Mouse (Mus musculus): ENCODE measurements around the gene Abcc8. TPM values are rescaled to one million over a fixed set of nuclear protein-coding genes. Genes with fewer than 3 reads are reported as not detected.

Abcc8 gene
- polyA plus RNA-seq, 1 experiment = 57.1 TPM

DNA sequence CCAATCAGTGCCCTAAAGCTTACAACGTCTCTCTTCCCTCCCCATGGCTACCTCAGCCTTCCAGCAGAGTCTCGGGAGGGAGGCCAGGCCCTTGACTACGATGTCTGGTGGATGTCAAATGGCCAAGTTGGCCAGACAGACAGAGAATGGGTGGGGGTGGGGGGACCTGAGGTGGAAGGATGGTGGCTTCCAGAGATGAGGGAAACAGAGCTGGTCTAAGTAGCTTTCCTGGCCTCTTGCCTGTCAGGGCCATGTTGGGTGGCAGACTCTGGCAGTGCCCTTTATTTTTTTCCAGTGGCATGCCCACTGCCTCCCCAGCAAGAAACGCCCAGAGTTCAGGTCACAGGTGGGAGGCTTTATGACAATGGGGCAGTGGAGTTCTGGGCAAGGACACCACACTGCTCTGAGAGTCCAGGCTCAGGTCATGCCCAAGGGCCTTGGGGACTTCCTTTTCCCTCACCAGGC lies 82.5 kb downstream of the Abcc8 start:
- peak overlapping the region; percentile 84 for H3K27ac ChIP-seq (ENCODE audit: insufficient read depth, low read length)
- H3K4me1 ChIP-seq (ENCODE audit: control insufficient read depth, insufficient read depth, low read length) = peaks cover 34% of the 10 kb centered on the region
- no peak for TF ChIP-seq POLR2A (IDR thresholded peaks at IDR 0.05; ENCODE audit: borderline replicate concordance, insufficient read depth, low read length)
- TF ChIP-seq CTCF (IDR thresholded peaks at IDR 0.05; ENCODE audit: borderline replicate concordance, insufficient read depth, low read depth, low read length) = no peak
- H3K27me3 ChIP-seq (ENCODE audit: control insufficient read depth, insufficient read depth, low read length) = no peaks in the 10 kb centered on the region
- H3K4me3 ChIP-seq (replicated peaks; ENCODE audit: insufficient read depth, low read depth, low read length) = peak overlapping the region; percentile 91
- peak; percentile 53 to 54 for DNase-seq
- WGBS = 8% methylated on average over 4 of the region's 4 CpGs

DNA sequence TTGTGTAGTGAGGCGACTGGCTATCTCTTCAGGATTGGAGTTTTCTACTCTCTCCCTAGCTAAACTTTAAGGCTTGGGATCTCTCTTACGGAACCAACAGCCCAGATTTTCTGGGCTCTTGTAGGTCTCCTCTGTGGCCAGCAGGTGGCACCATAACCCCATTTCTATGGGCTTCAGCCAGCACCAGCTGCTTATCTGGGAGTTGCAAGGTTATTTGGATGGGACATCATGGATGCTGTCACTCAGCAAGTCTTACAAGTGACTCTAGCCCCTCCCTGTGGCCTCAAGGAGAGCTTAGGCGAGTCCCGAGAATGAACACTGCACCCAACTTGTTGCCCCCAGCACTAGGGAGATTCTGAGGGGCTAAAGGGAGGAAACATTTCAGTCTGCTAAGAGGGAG lies 83.7 kb downstream of the Abcc8 start:
- WGBS = 4% methylated on average over 4 of the region's 4 CpGs
- Histone ChIP-seq H3K27ac (ENCODE audit: insufficient read depth, low read length) (no peak overlapping the region), H3K4me1 (ENCODE audit: control insufficient read depth, insufficient read depth, low read length) (peaks cover 34% of the 10 kb centered on the region), H3K27me3 (ENCODE audit: control insufficient read depth, insufficient read depth, low read length) (no peaks in the 10 kb centered on the region), H3K4me3 (replicated peaks; ENCODE audit: insufficient read depth, low read depth, low read length) (peak overlapping the region; percentile 91)
- peak; percentile 75 to 82 for DNase-seq
- TF ChIP-seq POLR2A (IDR thresholded peaks at IDR 0.05; ENCODE audit: borderline replicate concordance, insufficient read depth, low read length) (no peak), CTCF (IDR thresholded peaks at IDR 0.05; ENCODE audit: borderline replicate concordance, insufficient read depth, low read depth, low read length) (peak; percentile 97)

DNA sequence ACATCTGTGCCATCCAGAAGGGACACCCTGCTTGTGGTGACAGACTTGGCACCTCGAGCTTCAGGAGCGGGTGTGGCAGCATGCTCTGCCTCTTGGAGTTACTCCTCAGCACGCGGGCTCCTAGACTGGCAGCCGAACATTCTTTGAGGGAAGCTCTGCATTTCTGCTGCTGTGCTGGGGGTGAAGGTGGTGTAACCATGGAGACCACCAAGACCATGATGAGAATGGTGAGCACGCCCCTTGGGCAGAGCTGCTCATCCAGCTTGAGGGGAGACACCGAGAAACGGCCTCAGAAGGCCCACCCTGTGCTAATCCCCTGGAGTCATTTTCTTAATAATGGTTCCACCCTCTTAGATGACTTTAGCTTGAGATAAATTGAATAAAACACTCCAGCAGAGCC lies 87.0 kb downstream of the Abcc8 start:
- no peak for DNase-seq
- 53% methylated on average over 8 of the region's 8 CpGs for WGBS
- Histone ChIP-seq H3K4me3 (replicated peaks; ENCODE audit: insufficient read depth, low read depth, low read length) (no peak overlapping the region), H3K27me3 (ENCODE audit: control insufficient read depth, insufficient read depth, low read length) (no peaks in the 10 kb centered on the region), H3K27ac (ENCODE audit: insufficient read depth, low read length) (no peak overlapping the region), H3K4me1 (ENCODE audit: control insufficient read depth, insufficient read depth, low read length) (peaks cover 22% of the 10 kb centered on the region)
- TF ChIP-seq POLR2A (IDR thresholded peaks at IDR 0.05; ENCODE audit: borderline replicate concordance, insufficient read depth, low read length) = no peak
- no peak for TF ChIP-seq CTCF (IDR thresholded peaks at IDR 0.05; ENCODE audit: borderline replicate concordance, insufficient read depth, low read depth, low read length)

DNA sequence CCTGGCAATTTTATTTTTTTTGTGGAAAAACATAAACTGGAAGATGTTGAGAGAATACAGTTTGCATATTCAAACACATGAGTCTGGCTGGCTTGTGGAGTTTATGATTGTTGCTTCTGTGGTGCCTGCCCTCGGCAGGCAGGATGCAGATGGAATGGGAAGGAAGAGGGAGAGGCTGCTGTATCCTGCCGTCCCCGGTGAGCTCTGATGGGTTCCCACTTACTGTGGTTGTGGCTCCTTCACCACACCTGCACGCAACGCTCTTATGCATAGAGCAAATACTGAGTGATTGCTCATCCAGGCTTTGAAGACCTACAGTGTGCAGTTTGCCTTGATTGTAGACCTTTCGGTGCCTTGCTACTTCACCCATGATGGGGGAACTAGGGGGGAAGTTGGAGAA lies 91.6 kb downstream of the Abcc8 start:
- Histone ChIP-seq H3K4me1 (ENCODE audit: control insufficient read depth, insufficient read depth, low read length) (peaks cover 4% of the 10 kb centered on the region; the same call in 1 of the 2 replicates), H3K27me3 (ENCODE audit: control insufficient read depth, insufficient read depth, low read length) (no peaks in the 10 kb centered on the region), H3K4me3 (replicated peaks; ENCODE audit: insufficient read depth, low read depth, low read length) (no peak overlapping the region), H3K27ac (ENCODE audit: insufficient read depth, low read length) (no peak overlapping the region)
- DNase-seq = no peak
- no peak for TF ChIP-seq CTCF (IDR thresholded peaks at IDR 0.05; ENCODE audit: borderline replicate concordance, insufficient read depth, low read depth, low read length)
- no peak for TF ChIP-seq POLR2A (IDR thresholded peaks at IDR 0.05; ENCODE audit: borderline replicate concordance, insufficient read depth, low read length)
- 86% methylated on average over 6 of the region's 6 CpGs for WGBS

DNA sequence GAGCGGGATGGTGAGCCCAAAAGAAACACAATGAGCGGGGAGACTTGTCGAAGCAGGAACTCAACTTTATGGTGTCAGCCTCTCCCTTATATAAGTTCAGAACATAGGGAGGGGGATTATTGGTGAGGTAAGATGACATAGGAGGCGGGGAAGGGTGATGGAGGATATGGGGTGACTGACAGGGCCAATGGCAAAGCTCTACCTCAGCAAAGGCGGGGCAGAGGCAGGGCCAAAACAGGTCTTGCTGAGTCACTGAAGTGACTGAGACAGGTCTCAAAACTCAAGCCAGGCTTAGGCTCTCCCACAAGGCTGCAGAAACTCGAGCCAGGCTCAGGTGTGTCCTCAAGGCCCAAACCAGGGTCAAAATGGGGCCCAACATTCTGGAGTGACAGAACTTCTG lies 93.5 kb downstream of the Abcc8 start:
- H3K27ac ChIP-seq (ENCODE audit: insufficient read depth, low read length) = no peak overlapping the region
- no peak overlapping the region for H3K4me3 ChIP-seq (replicated peaks; ENCODE audit: insufficient read depth, low read depth, low read length)
- WGBS = 92% methylated on average over 6 of the region's 6 CpGs
- DNase-seq = no peak
- TF ChIP-seq CTCF (IDR thresholded peaks at IDR 0.05; ENCODE audit: borderline replicate concordance, insufficient read depth, low read depth, low read length) (no peak), POLR2A (IDR thresholded peaks at IDR 0.05; ENCODE audit: borderline replicate concordance, insufficient read depth, low read length) (no peak)
- H3K4me1 ChIP-seq (ENCODE audit: control insufficient read depth, insufficient read depth, low read length) = peaks cover 4% of the 10 kb centered on the region; the same call in 1 of the 2 replicates
- H3K27me3 ChIP-seq (ENCODE audit: control insufficient read depth, insufficient read depth, low read length) = no peaks in the 10 kb centered on the region

DNA sequence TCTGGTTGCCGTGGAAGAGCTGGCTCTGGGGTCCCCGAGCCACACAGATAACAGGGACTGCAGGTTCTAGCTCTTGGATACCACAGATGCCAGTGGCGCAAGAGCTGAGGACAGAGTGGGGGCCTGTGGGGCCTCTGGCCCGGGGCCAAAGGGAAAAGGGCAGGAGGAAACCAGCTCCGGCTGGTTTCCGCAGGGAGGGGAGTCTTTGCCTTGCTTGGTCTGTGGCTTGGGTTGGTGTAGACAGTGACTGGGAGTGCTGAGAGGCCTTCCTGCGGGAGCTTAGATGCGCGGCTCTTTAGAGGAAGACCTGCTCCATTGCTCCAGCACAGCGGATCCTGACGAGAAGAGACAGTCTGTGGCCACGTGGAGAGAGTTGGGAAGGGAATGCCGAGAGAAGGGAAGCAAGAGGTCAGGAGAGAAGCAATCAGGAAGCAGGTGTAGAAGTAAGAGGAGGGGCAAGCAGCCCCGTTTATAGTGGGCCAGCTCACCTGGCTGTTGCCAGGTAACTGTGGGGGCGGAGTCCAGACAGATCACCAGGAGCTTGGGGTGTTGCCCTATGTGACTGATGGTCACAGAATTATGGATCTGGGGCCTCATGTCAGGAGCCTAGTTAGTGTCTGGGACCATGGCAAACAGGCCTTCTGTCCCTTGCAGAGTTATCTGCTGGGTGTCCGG lies 94.9 kb downstream of the Abcc8 start:
- Histone ChIP-seq H3K27ac (ENCODE audit: insufficient read depth, low read length) (no peak overlapping the region), H3K4me3 (replicated peaks; ENCODE audit: insufficient read depth, low read depth, low read length) (no peak overlapping the region), H3K27me3 (ENCODE audit: control insufficient read depth, insufficient read depth, low read length) (no peaks in the 10 kb centered on the region), H3K4me1 (ENCODE audit: control insufficient read depth, insufficient read depth, low read length) (no peaks in the 10 kb centered on the region)
- TF ChIP-seq CTCF (IDR thresholded peaks at IDR 0.05; ENCODE audit: borderline replicate concordance, insufficient read depth, low read depth, low read length) (no peak), POLR2A (IDR thresholded peaks at IDR 0.05; ENCODE audit: borderline replicate concordance, insufficient read depth, low read length) (no peak)
- WGBS = 37% methylated on average over 16 of the region's 16 CpGs
- DNase-seq = no peak

DNA sequence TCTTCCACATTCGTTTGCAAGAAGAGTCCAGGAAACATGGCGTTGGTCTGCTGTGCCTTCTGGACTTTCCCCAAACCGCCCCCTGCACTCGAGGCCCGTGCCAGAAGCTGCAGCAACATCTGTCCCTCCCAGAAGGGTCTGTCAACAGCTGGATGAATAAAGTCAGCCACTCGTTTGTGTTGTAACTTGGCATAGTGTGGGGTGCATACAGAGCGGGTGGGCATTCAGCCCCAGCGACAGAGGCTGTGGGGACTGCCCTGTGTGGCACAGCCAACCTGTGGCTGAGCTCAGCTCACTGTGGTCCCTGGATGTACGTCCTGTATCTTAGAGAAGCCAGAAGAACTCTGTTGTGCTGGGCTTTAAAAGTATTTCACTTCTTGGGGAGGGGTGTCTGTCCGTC lies 95.8 kb downstream of the Abcc8 start:
- H3K27ac ChIP-seq (ENCODE audit: insufficient read depth, low read length) = no peak overlapping the region
- H3K27me3 ChIP-seq (ENCODE audit: control insufficient read depth, insufficient read depth, low read length) = no peaks in the 10 kb centered on the region
- WGBS = 56% methylated on average over 10 of the region's 10 CpGs
- DNase-seq = no peak
- TF ChIP-seq POLR2A (IDR thresholded peaks at IDR 0.05; ENCODE audit: borderline replicate concordance, insufficient read depth, low read length) = no peak
- TF ChIP-seq CTCF (IDR thresholded peaks at IDR 0.05; ENCODE audit: borderline replicate concordance, insufficient read depth, low read depth, low read length) = no peak
- H3K4me3 ChIP-seq (replicated peaks; ENCODE audit: insufficient read depth, low read depth, low read length) = no peak overlapping the region
- no peaks in the 10 kb centered on the region for H3K4me1 ChIP-seq (ENCODE audit: control insufficient read depth, insufficient read depth, low read length)

DNA sequence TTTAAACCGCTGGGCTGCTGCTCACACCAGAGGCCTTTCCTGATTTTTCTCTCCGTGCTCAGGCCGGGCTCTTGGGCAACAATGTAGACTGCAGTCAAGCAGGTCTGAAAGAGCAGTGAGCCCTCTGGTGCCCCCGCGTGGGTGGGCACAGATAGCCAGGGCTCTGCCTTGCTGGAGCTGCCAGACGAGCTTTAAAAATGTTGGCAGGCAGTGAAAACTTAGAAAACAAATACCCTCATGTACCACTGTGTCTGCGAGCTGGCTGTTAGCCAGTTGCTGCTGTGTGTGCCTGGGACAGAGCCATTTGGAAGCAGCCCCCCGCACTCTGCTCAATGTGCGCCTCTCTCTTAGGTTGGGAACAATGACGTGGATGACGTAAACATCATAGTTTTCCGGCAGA lies 102.2 kb downstream of the Abcc8 start:
- Histone ChIP-seq H3K27me3 (ENCODE audit: control insufficient read depth, insufficient read depth, low read length) (no peaks in the 10 kb centered on the region), H3K4me1 (ENCODE audit: control insufficient read depth, insufficient read depth, low read length) (no peaks in the 10 kb centered on the region), H3K4me3 (replicated peaks; ENCODE audit: insufficient read depth, low read depth, low read length) (no peak overlapping the region), H3K27ac (ENCODE audit: insufficient read depth, low read length) (no peak overlapping the region)
- no peak for TF ChIP-seq CTCF (IDR thresholded peaks at IDR 0.05; ENCODE audit: borderline replicate concordance, insufficient read depth, low read depth, low read length)
- no peak for TF ChIP-seq POLR2A (IDR thresholded peaks at IDR 0.05; ENCODE audit: borderline replicate concordance, insufficient read depth, low read length)
- WGBS = 32% methylated on average over 12 of the region's 12 CpGs
- no peak for DNase-seq

Measured in cerebellum, adult 2 months (tissue).